Mouse (Mus musculus) heart, adult 2 months (tissue): ENCODE data around the gene Atg9a. TPM values are rescaled to one million over a fixed set of nuclear protein-coding genes. Genes with fewer than 3 reads are reported as not detected.

Experiments used
- DNase-seq, 2 experiments: peaks; one replicate each; pipeline ENCODE4 v3.0.0; 2021
- H3K27ac ChIP-seq: fragments of 200-600 bp; 2 replicates; pipeline ENCODE4 v1.8.1; 2022
- H3K27me3 ChIP-seq: fragments of 200-500 bp; 2 replicates; pipeline ENCODE4 v1.6.1; 2012; ENCODE audit warnings: mild to moderate bottlenecking, low read length, inconsistent platforms, mixed read lengths; ENCODE audit not compliant: control insufficient read depth, insufficient read depth
- H3K36me3 ChIP-seq: fragments of 200-500 bp; 2 replicates; pipeline ENCODE4 v1.6.1; 2012; ENCODE audit warnings: low read length, inconsistent platforms; ENCODE audit not compliant: control insufficient read depth, insufficient read depth
- H3K4me1 ChIP-seq: fragments of 200-500 bp; 2 replicates; pipeline ENCODE4 v1.6.1; 2011; ENCODE audit warnings: low read length; ENCODE audit not compliant: control insufficient read depth, insufficient read depth
- H3K4me3 ChIP-seq: fragments of 200-600 bp; 2 replicates; pipeline ENCODE4 v1.8.1; 2022
- H3K79me2 ChIP-seq: fragments of 200-500 bp; replicated peaks from 2 replicates; pipeline ENCODE4 v1.6.1; 2012; ENCODE audit warnings: mild to moderate bottlenecking, inconsistent platforms, low read length, moderate library complexity, mixed read lengths; ENCODE audit not compliant: control insufficient read depth, insufficient read depth
- H3K9ac ChIP-seq: fragments of 200-500 bp; 2 replicates; pipeline ENCODE4 v1.6.1; 2012; ENCODE audit warnings: low read depth, mild to moderate bottlenecking, control low read depth, inconsistent platforms, low read length, mixed read lengths
- CTCF ChIP-seq: fragments of 200-600 bp; IDR thresholded peaks from 2 replicates; pipeline ENCODE4 v1.8.1; 2022; ENCODE audit warnings: antibody characterized with exemption, mild to moderate bottlenecking, moderate library complexity
- EP300 ChIP-seq: fragments of 200-500 bp; IDR thresholded peaks from 2 replicates; pipeline ENCODE4 v1.6.1; 2011; ENCODE audit warnings: low read depth, low read length, control low read depth; ENCODE audit not compliant: insufficient read depth
- POLR2A ChIP-seq: fragments of 200-500 bp; IDR thresholded peaks from 2 replicates; pipeline ENCODE4 v1.6.1; 2011; ENCODE audit warnings: mild to moderate bottlenecking, low read depth, low read length, control low read depth; ENCODE audit not compliant: insufficient read depth
- WGBS: fragments of 180-500 bp; shearing (Covaris S2); methylation state at CpG from one replicate; pipeline ENCODE4 v1.1.7; 2018; 5-methylcytosine and 5-hydroxymethylcytosine counted together
- intact Hi-C: fragments of 180-260 bp; cut with DNase I; formaldehyde crosslinking; loops from one replicate; pipeline ENCODE4 v1.15.1; 2025
- polyA plus RNA-seq: library from polyadenylated mRNA; depleted of rRNA; stranded (reverse); fragments of >200 nt; gene quantifications from 2 replicates; pipeline ENCODE4 v1.2.3, GENCODE M21; 2012
- total RNA-seq, 2 experiments: library from RNA; stranded (reverse); gene quantifications; 2 replicates each; pipeline ENCODE4 v1.2.3; 2021

Gene Atg9a
- total and polyA plus RNA-seq, 3 experiments: 63.8 to 93.0 (median 73.5) TPM

GRCm38 (mm10) chr1:75214442-75214841 is 22.4 kb upstream of the Atg9a start:
- Histone ChIP-seq H3K27me3 (no peaks in the 10 kb centered on the region), H3K79me2 (no peaks in the 10 kb centered on the region; the same call in 1 of the 2 replicates), H3K36me3 (peaks cover 14% of the 10 kb centered on the region), H3K4me1 (peaks cover 8% of the 10 kb centered on the region), H3K9ac (peak overlapping the region; percentile 56), H3K27ac (peak overlapping the region; percentile 87), H3K4me3 (peak overlapping the region; percentile 15; the same call in 1 of the 2 replicates)
- intact Hi-C loops: no loop called here
- TF ChIP-seq CTCF (no peak), POLR2A (no peak), EP300 (no peak)
- no peak for DNase-seq
- WGBS: 40% methylated on average over 2 of the region's 2 CpGs

- peaks cover 14% of the 10 kb centered on the region for H3K36me3 ChIP-seq
- WGBS: 65% methylated on average over 7 of the region's 7 CpGs
- H3K27me3 ChIP-seq: no peaks in the 10 kb centered on the region
- H3K4me1 ChIP-seq: peaks cover 8% of the 10 kb centered on the region
- no peak overlapping the region for H3K27ac ChIP-seq
- H3K4me3 ChIP-seq: no peak overlapping the region
- no peaks in the 10 kb centered on the region; the same call in 1 of the 2 replicates for H3K79me2 ChIP-seq
- no peak overlapping the region for H3K9ac ChIP-seq
- DNase-seq: no peak
- TF ChIP-seq POLR2A: no peak
- no peak for TF ChIP-seq CTCF
- no peak for TF ChIP-seq EP300
- intact Hi-C loops: no loop called here
These were observed 21.1 kb upstream of the Atg9a start for GRCm38 (mm10) chr1:75213096-75213495.

- DNase-seq: peak in 1 of 2 experiments; percentile 19
- peaks cover 14% of the 10 kb centered on the region for H3K36me3 ChIP-seq
These were observed 20.5 kb upstream of the Atg9a start for GRCm38 (mm10) chr1:75212542-75212941.

GRCm38 (mm10) chr1:75211141-75211708 is 19.2 kb upstream of the Atg9a start:
- Histone ChIP-seq H3K79me2 (no peaks in the 10 kb centered on the region; the same call in 1 of the 2 replicates), H3K27ac (peak overlapping the region; percentile 88), H3K4me3 (peak overlapping the region; percentile 93), H3K4me1 (peaks cover 8% of the 10 kb centered on the region), H3K27me3 (no peaks in the 10 kb centered on the region), H3K9ac (peak overlapping the region; percentile 92), H3K36me3 (peaks cover 14% of the 10 kb centered on the region)
- DNase-seq: no peak
- TF ChIP-seq CTCF (no peak), POLR2A (no peak), EP300 (no peak)
- intact Hi-C loops: loop anchor here (2.0 kb wide), 3 partner anchors 18 to 42 kb away; partner anchors contain the start of genes Ankzf1, Atg9a and Zfand2b
- WGBS: 9% methylated on average over 17 of the region's 17 CpGs

More at GRCm38 (mm10) chr1:75212542-75212941, 20.5 kb upstream of the Atg9a start:
- TF ChIP-seq EP300 (no peak), POLR2A (0 out of 2 replicates have a peak, but pooled peaks have one; percentile 13), CTCF (no peak)
- Histone ChIP-seq H3K4me1 (peaks cover 8% of the 10 kb centered on the region), H3K27ac (no peak overlapping the region), H3K27me3 (no peaks in the 10 kb centered on the region), H3K4me3 (no peak overlapping the region), H3K79me2 (no peaks in the 10 kb centered on the region; the same call in 1 of the 2 replicates), H3K9ac (no peak overlapping the region)
- WGBS: 79% methylated on average over 4 of the region's 4 CpGs
- intact Hi-C loops: no loop called here

- H3K27ac ChIP-seq: peak within 1 kb of the TSS; percentile 88
These were observed 18.4 kb upstream of the Atg9a start, which contains the start of the genes Glb1l and Stk16 for GRCm38 (mm10) chr1:75210136-75211087. Gene Glb1l (minus strand): TSS chr1:75210813. Gene Stk16 (plus strand): TSS chr1:75210838.

More at GRCm38 (mm10) chr1:75210136-75211087, 18.4 kb upstream of the Atg9a start, which contains the start of the genes Glb1l and Stk16:
- no peaks in the 10 kb centered on the region; the same call in 1 of the 2 replicates for H3K79me2 ChIP-seq
- peaks cover 8% of the 10 kb centered on the region for H3K4me1 ChIP-seq
- whole genome bisulfite sequencing: 5% methylated on average over 42 of the region's 42 CpGs
- peak; percentile 96 to 97 for DNase-seq
- no peaks in the 10 kb centered on the region for H3K27me3 ChIP-seq
- TF ChIP-seq CTCF (no peak), EP300 (peak; percentile 38; the same call in 1 of the 2 replicates), POLR2A (peak; percentile 80; the same call in 1 of the 2 replicates)
- intact Hi-C loops: loop anchor here (2.0 kb wide), 3 partner anchors 18 to 42 kb away; partner anchors contain the start of genes Ankzf1, Atg9a and Zfand2b
- H3K4me3 ChIP-seq: peak within 1 kb of the TSS; percentile 93
- H3K36me3 ChIP-seq: peaks cover 14% of the 10 kb centered on the region
- peak within 1 kb of the TSS; percentile 92 for H3K9ac ChIP-seq
